Mouse (Mus musculus) gastrocnemius, adult 2 months (tissue): ENCODE data around the gene Ppp1r1b. TPM values are rescaled to one million over a fixed set of nuclear protein-coding genes. Genes with fewer than 3 reads are reported as not detected.

Experiments used
- DNase-seq: peaks from one replicate; pipeline ENCODE4 v3.0.0; 2022
- H3K27ac ChIP-seq: fragments of 200-600 bp; 2 replicates; pipeline ENCODE4 v1.8.1; 2022; ENCODE audit warnings: mild to moderate bottlenecking
- H3K4me3 ChIP-seq: fragments of 200-600 bp; 2 replicates; pipeline ENCODE4 v1.8.1; 2022; ENCODE audit warnings: mild to moderate bottlenecking, moderate library complexity
- CTCF ChIP-seq: fragments of 200-600 bp; IDR thresholded peaks from 2 replicates; pipeline ENCODE4 v1.8.1; 2022; ENCODE audit warnings: antibody characterized with exemption, mild to moderate bottlenecking, moderate library complexity
- intact Hi-C: fragments of 180-260 bp; cut with DNase I; formaldehyde crosslinking; loops from one replicate; pipeline ENCODE4 v1.15.1; 2025
- total RNA-seq, 2 experiments: library from RNA; stranded (reverse); gene quantifications; 2 replicates each; pipeline ENCODE4 v1.2.3; 2021

The Ppp1r1b gene
- total RNA-seq, 2 experiments from 2014 or later = not detected

DNA sequence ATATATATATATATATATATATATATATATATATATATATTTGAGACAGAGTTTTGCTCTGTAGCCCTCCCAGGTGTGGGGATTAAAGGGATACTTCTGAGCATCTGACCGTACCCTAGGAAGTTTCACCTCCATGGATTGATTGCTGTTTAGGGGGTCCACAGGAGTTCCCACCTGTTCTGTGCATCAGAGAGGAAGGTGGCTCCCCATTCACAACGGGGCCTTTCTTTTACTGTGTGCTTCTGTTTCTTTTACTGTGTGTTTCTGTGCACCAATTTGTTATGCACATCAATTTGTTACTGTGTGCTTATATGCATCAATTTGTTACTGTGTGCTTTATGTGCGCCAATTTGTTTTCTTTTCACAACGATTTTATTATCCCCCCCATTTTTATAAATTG lies 7.0 kb upstream of the Ppp1r1b start:
- no peak for DNase-seq
- Histone ChIP-seq H3K4me3 (no peak overlapping the region), H3K27ac (no peak overlapping the region)
- intact Hi-C loops = loop anchor here (5.0 to 10.0 kb wide), 2 partner anchors 116 to 254 kb away; partner anchors contain the start of gene Lrrc3c
- TF ChIP-seq CTCF = no peak

DNA sequence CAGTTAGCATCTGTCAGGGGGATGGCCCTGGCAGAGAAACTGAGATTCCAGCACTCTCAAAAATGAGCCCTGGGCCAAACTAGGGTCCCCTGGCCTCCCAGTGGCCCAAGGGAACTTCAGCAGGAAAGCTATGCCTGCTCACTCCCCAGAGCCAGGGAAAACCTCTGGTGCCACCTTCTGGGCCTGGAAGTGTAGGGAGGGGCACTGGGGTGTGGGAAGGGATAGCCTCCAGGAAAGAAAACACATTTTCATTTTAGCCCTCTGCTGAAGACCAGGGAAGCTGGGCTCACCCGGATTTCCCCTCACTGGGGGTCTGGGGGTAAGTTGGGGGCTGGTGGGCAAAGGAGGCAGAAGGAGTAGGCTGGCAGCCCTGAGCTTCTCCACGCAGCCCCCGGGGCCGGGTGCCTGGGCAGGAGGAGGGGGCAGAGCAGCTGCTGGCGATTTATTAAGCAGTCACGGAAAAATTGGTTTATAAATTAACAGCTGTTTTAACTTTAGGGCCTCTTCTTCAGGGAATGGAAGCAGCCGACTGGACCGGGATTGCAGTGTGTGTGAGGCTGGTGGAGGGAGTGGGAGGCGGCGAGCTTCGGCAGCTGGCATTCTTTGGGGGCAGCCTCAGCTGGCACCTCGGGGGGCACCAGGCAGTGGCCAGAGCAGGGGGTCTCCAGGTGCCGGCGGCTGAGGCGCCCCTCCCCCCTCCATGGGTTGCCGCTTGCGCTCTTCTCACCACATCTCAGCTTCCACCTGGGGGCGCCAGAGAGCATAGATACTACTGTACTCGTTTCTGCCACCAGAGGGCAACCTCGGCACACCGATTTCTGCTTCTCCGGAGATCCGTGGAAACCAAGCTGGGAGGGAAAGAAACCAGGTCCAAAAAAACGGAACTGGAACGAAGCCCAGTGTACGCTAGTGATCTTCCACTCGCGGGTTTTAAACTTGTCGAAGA lies 5.9 kb upstream of the Ppp1r1b start:
- no peak for TF ChIP-seq CTCF
- Histone ChIP-seq H3K27ac (no peak overlapping the region), H3K4me3 (peak overlapping the region; percentile 65)
- DNase-seq = peak; percentile 89
- intact Hi-C loops = loop anchor here (1.0 to 10.0 kb wide), 4 partner anchors 49 to 253 kb away; partner anchors contain the start of gene Lrrc3c

DNA sequence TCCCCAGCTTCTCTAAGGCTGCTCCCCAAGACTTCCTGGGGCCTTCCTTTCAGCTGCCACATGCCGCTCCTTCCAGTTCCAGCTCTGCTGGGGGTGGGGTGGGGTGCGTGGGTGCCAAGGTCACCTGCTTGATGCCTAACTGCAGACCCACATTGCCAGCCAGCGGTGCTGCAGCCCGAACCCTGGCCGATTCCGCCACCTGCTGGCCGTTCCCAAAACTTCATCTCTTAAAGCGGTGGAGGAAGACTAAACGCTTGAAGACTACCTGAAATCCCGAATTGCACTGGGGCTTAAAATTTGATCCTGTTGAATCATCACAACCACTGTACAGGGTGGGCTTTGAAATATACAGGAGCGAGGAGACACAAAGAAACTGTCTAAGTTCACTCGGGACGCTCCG lies 3.0 kb upstream of the Ppp1r1b start:
- intact Hi-C loops = loop anchor here (2.0 to 10.0 kb wide), 2 partner anchors 80 to 250 kb away; partner anchors contain the start of gene Lrrc3c
- H3K4me3 ChIP-seq = peak overlapping the region; percentile 50
- TF ChIP-seq CTCF = peak; percentile 84
- no peak overlapping the region for H3K27ac ChIP-seq
- DNase-seq = peak; percentile 81

DNA sequence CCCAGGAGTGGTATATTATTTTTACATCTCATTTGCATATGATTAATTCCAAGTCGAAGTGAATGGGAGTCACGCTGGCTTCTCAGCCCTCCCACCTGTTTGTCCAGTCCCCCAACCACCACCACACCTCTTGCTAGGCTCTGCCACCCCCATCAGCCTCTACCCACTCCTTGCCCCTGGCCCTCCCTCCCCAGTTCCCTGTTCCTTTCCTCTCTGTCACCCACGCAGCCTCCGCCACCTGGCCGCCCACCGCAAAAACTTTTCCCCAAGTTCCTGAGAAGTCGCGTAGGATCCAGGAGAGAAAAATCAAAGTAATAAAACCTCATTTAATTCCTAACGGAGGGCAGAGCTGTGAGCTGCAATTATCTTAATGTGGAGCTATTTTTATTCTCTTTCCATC lies 2.0 kb upstream of the Ppp1r1b start:
- Histone ChIP-seq H3K4me3 (no peak overlapping the region), H3K27ac (no peak overlapping the region)
- TF ChIP-seq CTCF = no peak
- intact Hi-C loops = loop anchor here (10.0 kb wide), 1 partner anchor 249 kb away; the partner anchor contains the start of gene Lrrc3c
- DNase-seq = no peak

DNA sequence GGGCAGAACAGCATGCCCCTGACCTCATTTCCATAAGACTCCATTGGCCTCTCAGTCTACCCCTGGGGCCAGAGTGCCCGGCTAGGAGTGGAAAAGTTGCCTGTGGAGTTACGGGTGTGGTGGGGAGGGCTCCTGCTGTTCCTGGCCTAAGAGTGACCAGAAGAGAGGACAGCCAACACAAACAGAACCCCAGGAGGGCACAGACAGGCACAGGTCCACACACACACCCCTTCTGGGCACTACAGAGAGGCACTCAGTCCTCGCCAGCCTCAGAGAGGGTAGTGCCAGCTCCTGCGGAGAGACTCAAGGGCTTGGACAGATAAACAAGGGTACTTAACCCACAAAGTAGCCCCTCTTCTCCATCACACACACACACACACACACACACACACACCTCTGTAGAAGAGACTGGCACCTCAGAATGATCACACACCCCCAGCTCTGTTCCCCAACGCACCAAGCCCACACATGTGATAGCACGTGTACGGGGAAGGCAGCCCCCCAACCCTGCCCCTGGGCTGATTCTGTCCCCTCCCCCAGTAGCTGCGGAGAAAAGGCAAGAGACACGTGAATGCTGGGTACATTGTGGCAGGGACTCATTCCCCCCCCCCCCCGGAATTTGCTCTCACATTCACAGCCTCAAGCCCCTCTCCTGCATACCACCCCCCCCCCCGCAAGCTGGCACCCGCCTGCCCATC lies 670 bp upstream of the Ppp1r1b start:
- intact Hi-C loops = loop anchor here (10.0 kb wide), 1 partner anchor 247 kb away; the partner anchor contains the start of gene Lrrc3c
- H3K4me3 ChIP-seq = no peak overlapping the region

DNA sequence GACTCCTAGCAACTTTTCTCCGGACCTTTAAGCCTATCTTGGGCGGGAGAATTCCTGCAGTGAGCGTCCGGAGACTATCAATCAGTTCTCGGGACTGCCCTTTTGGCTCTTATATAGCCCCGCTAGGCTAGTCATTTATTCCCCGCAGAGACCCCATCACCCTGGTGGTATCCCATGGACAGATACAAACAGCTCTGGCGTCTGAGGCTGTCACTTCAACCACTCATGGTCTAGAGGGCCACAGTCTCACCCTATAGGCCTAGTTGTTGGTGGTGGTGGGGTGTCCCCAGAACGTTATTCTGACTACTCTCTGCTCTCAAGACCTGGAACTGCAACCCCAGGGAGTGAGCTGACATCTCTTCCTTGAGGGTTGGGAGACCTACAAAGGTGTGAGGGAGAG lies 1.1 kb downstream of the Ppp1r1b start:
- Histone ChIP-seq H3K4me3 (no peak overlapping the region), H3K27ac (no peak overlapping the region)
- TF ChIP-seq CTCF = no peak
- intact Hi-C loops = loop anchor here (10.0 kb wide), 1 partner anchor 245 kb away; the partner anchor contains the start of gene Lrrc3c
- no peak for DNase-seq

More for the DNA sequence above, 670 bp upstream of the Ppp1r1b start:
- TF ChIP-seq CTCF = no peak
- H3K27ac ChIP-seq = no peak overlapping the region
- DNase-seq = no peak

DNA sequence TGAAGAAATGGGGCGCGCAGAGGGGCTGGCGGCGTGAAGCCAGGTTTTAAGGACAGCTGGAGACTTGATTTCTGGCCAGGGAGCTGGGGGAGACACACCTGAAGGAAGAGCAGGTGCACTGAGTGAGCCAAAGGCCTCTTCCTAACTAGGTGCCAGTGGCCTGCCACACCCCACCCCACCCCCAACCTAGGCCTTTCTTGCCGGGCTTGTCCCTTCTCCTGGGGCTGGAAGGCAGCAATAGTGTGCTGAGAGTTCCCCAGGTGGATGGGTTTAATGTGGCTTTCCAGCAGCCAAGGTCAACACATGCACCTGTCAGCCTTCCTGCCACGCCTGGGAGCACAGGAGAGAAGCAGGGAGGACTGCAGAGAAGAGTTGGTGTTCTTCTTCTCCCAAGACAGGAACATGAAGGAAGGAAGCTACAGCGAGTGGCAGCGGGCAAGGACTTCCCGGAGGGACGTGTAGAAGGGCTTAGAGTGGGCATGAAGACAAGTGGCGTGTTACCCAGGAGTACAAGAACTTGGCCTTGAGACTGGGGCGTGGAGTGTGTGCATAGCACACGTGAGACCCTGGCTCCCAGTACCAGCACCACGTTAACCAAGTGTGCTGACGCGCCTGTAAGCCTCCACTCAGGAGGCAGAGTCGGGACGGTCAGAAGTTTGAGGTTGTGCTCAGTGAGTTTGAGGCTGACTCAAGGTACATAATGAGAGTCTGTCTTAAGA lies 4.2 kb downstream of the Ppp1r1b start:
- intact Hi-C loops = no loop called here
- DNase-seq = no peak
- TF ChIP-seq CTCF = no peak
- H3K27ac ChIP-seq = no peak overlapping the region
- no peak overlapping the region for H3K4me3 ChIP-seq

DNA sequence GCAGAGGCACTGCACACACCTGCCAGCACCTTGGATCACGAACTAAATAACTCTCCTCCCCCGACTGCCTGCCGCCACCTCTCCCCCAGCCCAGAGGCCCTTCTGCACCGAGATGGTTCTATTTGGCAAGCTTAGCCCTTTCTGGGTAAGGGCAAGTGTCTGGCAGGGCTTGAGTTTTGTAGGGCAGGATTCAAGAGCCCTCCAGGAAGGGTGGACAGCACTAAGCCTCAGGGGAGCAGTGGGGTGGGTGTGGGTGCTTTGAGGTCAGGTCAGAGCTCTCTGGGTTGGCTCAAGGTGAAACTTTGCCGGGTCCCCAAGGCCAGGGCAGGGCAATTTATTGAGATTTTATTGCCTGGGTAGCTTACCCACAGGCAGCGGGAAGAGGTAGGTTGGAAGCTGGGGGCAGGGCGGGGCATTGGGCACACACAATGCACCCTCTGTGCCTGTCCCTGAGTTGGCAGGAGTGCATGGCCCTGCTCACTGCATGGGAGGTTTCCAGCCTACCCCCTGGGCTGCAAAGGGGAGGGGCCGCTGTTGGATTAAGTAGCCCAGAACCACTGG lies 5.5 kb downstream of the Ppp1r1b start:
- no peak for TF ChIP-seq CTCF
- intact Hi-C loops = no loop called here
- DNase-seq = no peak
- H3K4me3 ChIP-seq = no peak overlapping the region
- H3K27ac ChIP-seq = no peak overlapping the region

DNA sequence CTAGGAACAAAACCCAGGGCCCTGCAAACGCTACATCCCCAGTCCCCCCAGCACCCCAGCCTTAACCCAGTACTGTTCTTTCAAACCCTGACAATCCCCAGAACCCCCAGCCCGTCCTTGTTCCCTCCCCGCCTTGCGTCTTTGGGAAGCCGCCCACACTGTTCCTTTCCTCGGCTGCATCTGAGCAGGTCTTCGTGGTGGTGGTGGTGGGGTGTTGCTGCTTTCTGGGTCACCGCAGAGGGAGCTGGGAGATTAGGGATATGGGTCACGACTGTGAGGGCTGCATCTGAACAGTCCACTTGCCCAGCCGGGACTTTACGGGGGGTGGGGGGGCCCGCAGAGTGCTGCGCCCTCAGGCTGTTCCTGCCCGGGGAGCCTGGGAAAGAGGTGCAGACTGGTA lies 6.2 kb downstream of the Ppp1r1b start:
- H3K27ac ChIP-seq = no peak overlapping the region
- H3K4me3 ChIP-seq = no peak overlapping the region
- DNase-seq = no peak
- intact Hi-C loops = no loop called here
- TF ChIP-seq CTCF = no peak

DNA sequence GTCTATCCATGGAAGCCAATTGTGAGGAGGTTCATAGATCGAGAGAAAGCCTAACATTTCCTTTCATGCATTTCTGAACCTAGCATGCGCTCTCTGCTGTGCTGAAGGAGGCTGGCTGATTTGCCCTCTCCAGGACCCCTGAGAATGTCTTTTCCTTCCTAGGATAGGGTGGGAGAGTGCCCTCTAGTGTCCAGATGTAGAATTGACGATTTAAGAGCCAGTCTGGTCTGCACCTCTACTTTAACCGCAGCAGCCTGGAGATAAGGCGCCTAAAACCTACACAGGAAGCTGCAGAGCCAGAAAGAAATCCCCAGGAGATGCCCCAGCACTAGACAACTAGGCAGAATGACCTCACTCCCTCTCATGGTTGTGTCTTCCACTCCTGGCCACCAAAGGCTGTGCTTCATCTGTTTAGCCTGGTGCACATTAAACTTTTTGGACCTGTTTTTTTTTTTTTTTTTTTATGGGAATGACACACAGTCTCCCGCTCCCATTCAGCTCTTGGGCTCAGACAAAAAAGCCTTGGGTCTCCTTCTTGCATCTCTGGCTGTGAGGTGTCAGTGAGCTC lies 7.6 kb downstream of the Ppp1r1b start:
- intact Hi-C loops = no loop called here
- H3K27ac ChIP-seq = no peak overlapping the region
- no peak for DNase-seq
- H3K4me3 ChIP-seq = no peak overlapping the region
- peak; percentile 88; the same call in 1 of the 2 replicates for TF ChIP-seq CTCF

DNA sequence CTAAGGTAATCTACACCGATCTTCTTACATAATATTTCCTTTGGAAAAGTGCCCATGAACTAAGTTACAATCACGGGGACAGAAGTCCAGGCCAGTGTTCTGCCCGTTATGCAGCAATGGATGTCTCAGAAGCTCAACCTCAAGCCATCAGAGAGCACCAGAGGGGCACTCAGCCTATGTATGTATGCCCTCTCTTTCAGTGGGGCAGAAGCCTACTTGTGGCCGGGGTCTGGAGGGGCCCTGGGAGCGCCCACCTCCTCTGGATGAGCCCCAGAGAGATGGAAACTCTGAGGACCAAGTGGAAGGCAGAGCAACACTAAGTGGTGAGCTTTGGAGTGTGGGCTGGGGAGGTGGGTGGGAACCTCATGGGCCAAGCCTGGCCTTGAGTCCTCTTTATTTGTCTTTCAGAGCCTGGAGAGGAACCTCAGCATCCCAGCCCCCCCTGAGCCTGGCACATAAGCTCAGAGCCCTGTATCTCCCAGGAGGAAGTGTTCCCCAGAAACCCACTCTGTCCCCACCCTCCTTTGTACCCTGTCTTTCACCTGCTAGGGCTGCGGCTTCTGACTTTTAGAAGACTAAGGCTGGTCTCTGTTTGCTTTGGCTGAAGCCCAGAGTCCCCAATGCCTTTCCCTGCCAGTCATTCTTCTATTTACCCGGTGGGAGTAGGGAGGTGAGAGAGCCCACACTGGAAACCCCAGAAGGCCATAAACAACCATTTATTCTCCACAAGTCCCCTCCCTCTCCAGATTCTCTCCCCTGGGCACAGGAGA lies 8.6 kb downstream of the Ppp1r1b start:
- no peak overlapping the region for H3K4me3 ChIP-seq
- DNase-seq = no peak
- intact Hi-C loops = no loop called here

More for the DNA sequence above, 8.6 kb downstream of the Ppp1r1b start:
- H3K27ac ChIP-seq = peak overlapping the region; percentile 98
- no peak for TF ChIP-seq CTCF
